Mouse (Mus musculus) fat pad, adult 2 months (tissue): ENCODE results near the gene Mrpl52.

Experiments
- DNase-seq: peaks from one replicate; pipeline ENCODE4 v3.0.0-alpha.2; 2011; ENCODE audit warnings: low read depth, low spot score; ENCODE audit errors: extremely low read depth

Mrpl52 gene

DNA sequence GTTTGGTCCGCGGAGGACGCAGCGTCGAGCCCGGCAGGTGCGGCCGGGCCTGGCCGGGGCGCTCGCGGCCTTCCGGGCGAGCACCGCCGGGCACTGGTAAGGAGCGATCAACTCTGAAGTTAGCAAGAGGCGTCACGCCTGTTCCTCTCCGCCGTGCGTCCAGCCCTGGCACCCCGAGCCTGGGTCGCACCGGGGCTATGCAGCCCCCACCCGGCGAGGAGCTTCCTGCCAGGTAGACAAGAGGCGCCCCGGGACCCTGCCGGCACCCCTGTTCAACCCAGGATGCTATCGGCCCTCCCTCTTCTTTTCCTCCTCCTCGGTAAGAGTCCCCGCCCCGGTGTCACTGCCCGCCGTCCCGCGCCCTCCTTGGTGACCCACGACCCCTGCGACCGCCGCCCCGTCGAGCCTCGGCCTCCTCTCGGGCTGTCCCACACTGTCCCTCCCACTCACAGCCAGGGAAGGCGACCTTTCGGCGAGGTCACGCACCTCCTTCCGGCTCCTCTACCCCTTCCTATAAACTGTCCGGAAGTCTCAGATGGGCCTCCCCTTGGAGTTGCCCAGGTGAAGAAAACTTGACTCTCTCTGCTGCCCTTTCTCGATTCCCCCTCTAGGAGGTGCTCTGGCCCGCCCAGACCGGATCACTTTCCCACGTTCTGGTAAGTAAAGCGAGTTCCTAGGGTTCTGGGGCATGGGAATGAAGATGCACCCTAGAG lies 37.7 kb downstream of the Mrpl52 start:
- peak; percentile 21 for DNase-seq

DNA sequence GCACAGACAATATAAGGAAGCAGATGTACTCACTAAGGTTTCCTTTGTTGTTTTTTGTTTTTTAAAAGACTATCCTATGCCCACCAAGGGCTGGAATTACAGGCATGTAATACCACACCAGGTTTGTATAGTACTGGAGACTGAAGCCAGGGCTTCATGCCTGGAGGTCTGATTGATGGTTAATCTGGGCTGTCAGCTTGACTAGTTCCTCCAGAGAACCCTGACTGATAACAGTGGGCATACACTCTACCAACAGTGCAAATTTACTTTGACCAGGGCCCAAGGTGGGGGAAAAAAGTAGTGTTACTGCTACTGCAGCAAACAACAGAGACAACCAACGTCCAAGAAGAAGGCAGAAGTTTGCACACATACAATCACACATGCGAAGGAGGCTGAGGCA lies 44.8 kb downstream of the Mrpl52 start:
- DNase-seq = no peak

DNA sequence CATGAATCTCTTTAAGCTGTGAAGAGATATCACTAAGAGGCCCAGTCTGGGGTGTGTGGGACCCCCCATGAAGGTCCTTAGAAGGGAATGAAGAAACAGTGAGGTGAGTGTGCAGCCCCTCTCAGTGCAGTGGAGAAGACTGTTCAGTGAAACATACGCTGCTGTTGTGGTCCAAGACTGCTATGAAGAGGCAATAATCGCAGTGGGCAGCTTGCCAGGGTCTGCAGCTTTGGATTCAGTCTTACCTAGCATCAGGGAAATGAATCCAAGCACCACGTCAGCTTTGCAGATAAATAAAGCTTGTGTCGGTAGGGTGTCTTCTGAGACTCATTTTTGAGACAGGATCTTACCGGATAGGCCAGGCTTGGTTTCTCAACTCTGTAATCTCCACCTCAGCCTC lies 46.0 kb downstream of the Mrpl52 start:
- DNase-seq = no peak

DNA sequence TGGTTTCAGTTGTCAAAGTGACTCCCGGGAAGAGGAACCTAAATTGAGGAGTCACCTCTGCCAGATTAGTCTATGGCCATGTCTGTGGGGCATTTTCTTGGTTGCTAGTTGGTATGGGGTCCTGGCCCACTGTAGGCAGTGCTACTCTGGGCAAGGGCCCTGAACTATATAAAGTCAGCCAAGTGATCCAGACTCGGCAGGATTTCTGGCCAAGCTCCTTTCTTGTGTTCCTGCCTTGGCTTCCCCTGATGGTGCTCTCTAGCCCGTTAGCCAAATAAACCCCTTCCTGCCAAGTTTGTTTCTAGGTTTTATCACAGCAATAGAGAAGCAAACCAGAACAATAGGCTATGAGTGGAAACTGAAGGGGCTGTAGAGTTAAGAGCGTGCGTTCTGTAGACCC lies 48.0 kb downstream of the Mrpl52 start:
- no peak for DNase-seq

DNA sequence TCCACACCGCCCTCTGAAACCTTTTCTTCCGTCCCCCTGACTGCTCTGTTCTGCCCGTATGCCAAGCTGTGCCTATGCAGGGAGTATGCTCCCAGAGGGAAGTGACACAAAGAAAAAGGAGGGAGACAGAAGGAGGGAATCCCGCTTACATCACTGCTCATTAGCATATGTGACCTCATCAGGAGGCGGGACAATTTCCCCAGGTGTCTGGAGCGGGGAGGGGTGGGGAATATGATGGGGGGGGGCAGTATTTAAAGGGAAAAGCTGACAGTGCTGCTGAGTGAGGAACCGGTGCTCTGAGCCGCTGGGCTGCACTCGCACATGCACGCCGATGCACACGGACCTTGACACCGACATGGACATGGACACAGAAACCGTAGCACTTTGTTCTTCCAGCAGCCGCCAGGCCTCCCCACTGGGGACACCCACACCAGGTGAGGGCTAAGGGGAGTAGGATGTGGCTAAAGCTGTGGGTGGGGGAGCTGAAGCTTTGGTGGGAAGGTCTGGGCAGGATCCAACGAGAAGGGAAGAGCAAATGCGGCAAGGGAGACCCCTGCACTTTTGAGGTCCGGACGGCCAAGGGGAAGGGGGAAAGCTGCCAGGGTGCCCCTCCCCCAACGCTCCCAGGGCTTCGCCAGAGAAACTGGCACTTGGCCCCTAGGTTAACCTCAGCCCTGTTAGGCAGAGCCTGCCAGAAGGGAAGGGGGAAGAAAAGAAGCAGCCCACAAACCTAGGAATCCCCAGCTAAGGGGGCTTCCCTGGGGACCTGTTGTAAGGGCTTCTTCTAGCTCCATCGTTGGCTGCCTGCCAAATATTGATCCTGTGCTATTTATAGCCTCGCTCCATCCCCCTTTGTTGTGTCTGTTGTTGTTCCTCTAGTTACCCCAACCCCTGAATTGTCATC lies 49.5 kb downstream of the Mrpl52 start, which contains the start of gene Rem2:
Gene Rem2, plus strand, starts transcription at position 160 of the 904 bp plus-strand sequence.
- DNase-seq = no peak

DNA sequence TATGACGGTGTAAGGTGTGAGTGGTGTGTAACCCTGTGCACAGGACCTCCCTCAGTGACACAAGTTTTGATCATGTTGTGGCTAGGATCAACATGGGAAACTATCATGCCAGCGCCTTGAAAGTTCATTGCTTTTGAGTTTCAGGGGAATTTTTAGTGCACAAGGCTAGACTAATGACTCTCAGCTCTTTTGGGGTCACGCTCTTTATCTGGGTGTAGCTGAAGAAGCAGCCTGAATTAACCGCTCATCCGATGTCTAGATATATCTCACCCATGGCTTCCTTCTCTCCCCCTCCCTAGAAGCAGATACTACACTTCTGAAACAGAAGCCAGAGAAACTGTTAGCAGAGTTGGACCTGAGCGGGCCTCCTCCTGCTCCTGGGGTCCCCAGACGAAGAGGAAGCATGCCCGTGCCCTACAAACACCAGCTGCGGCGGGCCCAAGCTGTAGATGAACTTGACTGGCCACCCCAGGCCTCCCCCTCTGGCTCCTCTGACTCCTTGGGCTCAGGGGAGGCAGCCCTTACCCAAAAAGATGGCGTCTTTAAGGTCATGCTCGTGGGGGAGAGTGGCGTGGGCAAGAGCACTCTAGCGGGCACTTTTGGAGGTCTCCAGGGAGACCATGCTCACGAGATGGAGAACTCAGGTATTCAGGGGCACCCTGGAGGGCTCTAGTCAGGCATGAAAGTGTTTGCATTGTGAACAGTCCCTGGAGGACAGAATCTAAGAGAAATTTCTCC lies 50.6 kb downstream of the Mrpl52 start:
- DNase-seq = no peak
